Mouse (Mus musculus) kidney, adult 18-20 months (tissue): Measurements from ENCODE around the gene P4ha2.
A peak's percentile ranks its signal among the peaks of the same experiment; 100 is the strongest.

Experiments used
- DNase-seq: peaks from one replicate; pipeline ENCODE4 v3.0.0; 2021

The P4ha2 gene

DNA sequence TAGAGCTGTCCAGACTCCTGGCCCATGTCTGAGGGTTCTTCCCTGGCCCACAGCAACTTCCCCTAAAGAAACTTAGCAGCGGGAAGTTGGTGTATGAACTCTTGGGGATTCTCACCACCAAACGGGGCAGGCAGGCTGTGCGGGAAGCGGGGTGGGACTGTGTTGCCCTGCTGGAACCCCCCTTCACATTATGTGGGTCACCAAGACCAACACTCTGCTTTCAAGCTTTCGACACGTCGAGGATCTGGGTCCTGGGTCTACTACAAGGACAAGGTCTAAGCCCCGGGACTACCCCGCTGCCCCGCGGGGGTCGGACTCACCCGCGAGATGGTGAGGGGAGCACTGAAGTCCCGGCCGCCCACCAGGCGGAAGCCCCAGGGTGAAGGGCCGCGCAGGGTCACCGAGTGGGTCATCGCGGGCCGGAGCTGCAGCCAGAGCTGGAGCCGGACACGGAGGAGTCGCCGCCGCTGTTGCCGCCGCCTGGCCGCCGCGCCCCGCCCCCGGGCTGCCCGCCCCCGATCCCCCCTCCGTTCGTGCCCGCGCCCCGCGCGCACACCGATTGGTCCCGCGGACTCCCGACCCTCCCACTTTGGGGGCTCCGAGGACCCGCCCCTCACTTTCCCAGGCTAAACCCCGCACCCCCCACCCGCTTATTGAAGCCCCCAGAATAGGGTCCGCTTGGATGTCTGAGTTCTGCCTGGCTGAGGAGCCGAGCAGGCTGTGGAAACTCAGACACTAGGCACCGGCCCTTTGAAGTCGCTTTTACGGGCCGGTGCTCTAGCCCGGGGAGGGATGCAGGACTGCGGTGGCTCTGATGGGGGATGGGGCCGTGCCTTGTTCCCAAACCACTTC, 31.1 kb upstream of the P4ha2 start, which contains the start of gene Pdlim4:
TSS of gene Pdlim4 (minus strand) at position 495 of the 852 bp plus-strand sequence.
- no peak for DNase-seq

DNA sequence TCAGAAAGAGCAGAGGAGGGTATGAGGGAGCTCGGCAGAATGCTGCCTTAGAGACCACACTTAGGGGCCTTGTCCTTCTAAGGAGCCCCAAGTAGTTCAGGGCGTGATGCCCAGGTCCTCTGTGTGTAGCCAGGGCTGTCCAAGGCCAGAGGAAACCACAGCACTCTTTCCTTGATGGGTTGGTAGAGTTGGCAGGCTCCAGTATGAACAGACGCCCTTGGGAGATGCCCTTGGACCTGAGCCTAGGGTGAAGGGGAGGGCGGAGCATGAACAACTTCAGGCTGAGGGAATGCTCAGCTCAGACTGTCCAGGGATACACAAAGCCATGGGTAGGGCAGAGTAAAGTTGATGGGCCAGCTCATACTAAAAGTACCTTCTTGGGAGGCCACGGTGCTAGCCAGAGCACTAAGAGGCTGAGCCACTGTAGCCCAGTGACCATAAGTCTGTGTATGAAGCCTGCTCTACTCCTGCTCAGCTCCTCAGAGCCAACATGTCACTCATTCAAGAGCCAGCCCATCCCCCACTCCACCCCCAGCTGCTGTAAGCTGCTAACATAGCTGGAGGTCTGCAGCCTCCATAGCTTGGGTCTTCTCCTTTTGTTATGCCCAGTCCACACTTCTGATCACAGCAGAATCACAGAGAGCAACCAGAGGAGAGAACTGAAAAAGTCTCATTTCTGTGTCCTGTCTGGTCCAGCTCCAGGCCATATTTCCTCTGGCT, 28.0 kb upstream of the P4ha2 start:
- DNase-seq: no peak

DNA sequence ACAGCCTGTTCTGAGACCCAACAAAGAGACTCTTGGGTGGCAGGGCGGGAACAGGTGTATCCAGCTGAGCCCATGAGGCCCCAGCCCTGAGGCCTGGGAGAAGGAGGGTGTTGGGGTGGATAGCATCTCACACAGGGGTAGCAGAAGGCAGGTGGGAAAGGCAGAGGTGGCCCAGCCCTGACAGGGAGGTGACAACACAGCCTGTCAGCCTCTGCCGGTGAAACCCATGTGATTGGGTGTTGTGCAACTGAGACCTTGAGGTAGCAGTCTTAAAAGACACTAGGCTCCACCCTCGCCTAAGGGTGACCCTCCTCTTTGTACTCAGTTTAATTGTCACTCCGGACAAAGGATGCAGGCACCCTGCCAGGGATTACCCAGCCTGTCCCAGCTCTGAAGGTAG, 26.6 kb upstream of the P4ha2 start:
- DNase-seq: no peak

DNA sequence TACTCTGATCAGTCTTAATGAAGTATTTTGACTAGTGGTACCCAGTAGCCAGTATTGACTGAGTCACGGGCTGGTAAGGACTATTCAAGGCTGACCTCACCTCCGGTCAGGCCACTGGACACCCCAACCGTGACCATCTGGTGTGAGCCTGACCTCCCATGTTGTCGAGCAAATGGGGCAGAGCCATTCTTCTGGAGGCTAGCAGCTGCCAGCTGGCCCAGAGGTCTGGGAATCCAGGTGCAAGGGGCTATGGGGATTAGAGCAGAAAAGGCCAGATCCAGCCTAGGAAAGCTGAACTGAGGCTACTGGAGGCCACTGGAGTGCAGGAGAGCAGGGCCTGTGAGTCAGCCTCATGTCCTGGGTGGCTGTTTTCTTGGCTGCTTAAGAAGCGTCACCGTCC, 24.5 kb upstream of the P4ha2 start:
- no peak for DNase-seq

DNA sequence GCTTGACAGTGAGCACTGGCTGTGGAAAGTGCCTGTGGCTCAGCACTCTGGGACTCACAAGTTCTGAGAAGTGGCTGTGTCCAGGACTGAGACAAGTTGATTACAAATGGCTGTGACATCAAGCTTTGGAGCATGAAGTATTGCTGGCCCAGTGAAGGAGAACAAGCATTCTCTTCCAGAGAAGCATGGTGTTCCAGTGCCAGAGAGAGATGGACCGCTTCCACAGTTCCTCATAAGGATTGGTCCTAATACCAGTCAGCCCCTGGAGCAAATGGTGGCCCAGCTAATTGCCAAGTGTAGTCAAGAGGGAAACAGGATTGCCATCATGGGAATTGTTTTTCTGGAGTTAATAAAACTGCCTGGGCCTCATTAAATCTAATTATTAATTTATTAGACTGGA, 23.8 kb upstream of the P4ha2 start:
- no peak for DNase-seq

DNA sequence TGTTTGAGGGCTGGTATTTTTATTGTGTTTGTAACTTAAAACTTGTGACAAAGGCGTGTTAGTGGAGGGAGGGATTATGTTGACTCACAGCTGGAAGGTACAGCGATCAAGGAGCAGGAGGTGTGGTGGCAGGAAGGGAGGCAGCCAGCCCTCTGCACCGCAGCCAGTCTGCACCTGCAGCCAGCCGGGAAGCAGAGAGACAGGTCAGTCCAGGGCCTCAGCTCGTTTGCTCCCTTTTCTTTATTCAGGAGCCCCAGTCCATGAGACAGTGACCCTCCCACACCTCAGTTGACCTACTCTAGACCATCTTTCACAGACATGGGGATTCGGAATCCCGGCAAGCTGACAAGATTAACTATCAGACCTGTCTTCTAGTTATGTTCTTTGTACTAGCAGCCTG, 19.5 kb upstream of the P4ha2 start:
- DNase-seq: no peak

DNA sequence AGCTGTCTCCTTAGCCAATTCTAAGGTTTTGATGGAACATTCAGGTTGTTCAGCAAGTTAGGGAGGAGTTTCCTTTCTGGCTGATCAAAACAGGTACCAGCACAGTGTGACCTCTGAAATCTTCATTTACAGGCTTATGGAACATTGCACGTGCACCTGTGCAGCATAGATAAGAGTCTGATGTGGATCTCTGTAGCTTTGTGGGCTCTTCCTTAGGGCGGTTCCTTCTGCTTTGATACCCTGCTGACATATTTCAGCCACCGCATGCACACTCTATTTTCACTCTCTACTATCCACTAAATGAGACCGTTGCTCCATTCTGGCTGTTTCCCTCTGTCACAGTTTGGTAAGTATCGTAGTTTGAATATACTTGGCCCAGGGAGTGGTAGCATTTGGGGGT, 17.2 kb upstream of the P4ha2 start:
- DNase-seq: no peak

DNA sequence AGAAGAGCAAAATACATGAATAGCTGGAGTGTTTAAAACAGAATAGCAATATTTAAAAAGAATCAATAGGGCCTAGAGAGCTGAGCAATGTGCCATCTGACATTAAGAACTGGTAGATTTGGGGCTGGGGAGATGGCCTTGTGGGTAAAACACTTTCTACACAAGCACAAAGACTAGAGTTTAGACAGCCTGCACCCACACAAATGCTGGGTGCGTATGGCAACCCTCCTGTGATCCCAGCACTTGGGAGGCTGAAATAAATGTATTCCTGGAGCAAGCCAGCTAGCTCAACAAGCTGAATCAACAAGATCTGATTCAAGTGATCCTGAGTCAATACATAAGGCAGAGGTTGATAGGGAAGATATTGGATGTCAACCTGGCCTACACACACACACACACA, 14.9 kb upstream of the P4ha2 start:
- no peak for DNase-seq

DNA sequence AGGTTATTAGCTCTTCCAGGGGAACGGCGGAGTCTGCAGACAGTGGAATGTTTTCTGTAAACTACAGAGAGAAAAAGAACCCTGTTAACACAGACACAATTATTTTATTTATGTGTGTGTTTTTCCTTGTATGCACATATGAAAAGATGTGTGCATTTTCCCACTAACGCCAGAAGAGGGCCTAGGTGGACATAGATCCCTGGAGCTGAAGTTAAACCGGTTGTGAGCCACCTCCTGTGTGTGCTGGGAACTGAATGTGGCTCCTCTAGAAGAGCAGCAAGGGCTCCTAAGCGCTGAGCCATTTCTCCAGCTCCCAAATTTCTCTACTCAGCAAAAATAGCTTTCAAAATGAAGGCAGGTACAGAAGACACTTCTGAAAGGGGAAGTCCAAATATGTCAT, 14.1 kb upstream of the P4ha2 start:
- DNase-seq: no peak

DNA sequence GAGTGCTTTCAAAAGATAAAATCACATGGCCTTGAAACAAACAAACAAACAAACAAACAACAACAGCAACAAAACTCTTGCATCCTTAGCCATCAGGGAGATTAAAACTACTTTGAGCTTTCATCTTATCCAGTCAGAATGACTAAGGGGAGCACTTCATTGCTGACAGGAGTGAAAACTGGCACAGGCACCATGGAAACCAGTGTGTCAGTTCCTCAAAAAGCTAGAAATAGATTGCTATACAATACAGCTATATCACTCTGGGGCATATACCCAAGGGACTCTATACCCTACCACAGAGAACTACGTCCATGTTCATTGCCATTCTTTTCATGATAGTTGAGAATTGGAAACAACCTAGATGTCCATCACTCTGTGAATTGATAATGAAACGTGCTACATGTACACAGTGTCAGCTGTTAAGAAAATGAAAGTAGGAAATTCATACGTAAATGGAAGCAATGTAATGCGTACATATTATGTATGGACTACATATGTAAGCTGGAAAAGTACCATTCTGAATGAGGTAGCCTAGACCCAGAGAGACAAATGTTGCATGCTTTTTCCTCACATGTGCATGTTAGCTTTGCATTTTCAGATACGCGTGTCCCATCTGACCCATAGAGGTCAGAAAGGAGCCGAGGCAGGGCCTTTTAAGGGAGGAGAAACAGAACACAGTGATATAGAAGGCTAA, 11.5 kb upstream of the P4ha2 start:
- no peak for DNase-seq

DNA sequence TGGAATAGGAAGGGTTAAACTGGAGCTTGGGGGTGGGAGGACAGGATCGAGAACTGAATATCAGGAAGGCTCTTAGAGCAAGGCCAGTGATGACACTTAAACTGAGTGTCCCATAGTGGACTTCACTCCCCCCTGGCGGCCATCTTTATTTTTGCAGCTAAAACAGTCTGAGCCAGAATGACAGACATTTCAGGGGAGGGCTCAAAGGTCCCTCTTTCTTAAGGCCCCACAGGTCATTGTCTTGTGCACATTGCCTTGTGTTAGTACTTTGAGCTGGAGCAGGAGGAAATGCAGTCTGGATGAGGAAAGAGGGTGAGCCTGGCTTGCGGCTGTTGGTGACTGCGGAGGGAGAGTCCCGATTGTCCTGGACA, 11.0 kb upstream of the P4ha2 start:
- DNase-seq: peak; percentile 84

DNA sequence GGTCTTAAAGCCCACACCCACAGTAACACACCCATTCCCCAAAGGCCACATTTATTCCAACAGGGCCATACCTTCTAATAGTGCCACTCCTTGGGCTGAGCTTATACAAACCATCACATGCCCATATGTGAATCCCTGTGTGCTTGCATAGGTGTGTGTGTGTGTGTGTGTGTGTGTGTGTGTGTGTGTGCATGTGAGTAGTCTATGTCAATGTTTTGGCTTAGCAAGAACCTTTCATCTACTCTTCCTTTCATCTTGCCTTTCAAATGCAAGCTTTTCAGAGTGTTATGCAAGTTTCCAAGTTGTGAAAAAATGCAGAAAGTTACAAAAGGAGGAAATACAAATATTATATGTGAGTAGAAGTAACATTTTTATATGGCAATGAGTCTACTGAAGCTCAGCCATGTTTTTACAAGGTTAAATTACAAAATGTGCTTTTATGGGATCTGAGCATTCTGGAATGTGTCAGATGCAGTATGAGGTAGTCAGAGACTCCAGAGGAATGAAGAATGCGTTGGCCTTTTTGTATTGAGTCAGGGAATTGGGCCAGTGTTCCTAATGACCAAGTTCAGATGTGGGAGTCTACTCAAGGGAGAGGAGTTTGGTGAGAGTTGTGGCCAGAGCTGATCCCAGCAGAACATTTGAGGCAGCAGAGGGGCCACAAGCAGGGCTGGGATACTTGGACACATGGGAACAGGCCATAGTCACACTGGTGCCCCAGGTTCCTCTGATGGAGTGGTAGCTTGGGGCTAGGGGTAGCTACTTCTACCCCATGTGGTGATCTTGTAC, 9.6 kb upstream of the P4ha2 start:
- no peak for DNase-seq

DNA sequence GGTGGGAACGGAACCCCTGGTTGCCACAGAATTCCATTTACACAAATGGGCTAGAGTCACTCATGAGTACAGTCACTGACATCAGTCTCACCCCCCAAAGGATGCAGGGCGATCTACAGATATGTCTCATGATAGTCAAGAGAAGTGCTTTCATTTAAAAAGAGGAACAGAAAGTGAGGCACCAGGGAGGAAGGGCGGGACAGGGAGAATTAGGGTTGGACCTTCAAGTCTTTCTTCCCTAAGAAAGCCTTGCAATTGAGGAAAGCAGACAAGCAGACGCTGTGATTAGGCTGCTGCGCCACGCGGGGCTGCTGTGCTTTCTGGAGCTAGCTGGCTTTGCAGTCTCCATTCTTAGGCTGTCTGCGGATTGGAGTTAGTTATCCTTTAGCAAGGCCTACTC, 8.2 kb upstream of the P4ha2 start:
- no peak for DNase-seq

DNA sequence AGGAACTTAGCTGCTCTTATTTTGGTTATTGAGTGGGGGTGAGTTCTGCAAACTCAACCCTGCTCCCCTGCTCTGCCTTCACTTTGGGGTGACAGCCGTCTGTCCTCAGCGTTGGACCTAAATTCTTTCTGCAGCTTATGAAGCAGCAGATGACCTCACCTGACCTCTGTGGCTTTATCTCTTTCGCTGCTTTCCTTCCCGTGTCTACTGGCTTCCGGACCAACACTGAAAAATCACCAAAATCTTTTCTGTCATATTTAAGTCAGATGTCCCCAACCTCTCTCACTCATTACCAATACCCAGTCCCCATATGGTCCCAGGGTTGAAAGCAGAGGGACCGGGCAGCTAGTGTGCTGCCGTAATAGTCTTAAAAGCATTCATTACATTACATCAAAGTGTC, 7.7 kb upstream of the P4ha2 start:
- no peak for DNase-seq

DNA sequence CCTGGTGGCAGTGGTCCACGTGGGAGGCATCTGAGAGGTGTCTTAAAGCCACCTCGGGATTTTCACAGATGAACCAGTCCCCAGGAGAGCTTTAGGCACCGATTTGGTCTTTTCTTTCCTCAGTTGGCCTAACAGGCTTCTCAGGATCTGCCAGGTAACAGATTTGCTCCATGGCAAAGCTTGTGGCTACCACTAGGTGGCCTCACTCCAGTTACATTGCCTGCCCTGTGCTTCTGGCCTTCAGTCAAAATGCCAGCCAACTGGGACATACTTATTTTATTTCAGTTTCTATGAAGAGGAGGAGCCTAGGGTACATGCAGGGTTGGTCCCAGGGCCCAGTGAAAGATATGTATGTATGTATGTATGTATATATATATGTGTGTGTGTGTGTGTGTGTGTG, 6.9 kb upstream of the P4ha2 start:
- peak; percentile 61 for DNase-seq

DNA sequence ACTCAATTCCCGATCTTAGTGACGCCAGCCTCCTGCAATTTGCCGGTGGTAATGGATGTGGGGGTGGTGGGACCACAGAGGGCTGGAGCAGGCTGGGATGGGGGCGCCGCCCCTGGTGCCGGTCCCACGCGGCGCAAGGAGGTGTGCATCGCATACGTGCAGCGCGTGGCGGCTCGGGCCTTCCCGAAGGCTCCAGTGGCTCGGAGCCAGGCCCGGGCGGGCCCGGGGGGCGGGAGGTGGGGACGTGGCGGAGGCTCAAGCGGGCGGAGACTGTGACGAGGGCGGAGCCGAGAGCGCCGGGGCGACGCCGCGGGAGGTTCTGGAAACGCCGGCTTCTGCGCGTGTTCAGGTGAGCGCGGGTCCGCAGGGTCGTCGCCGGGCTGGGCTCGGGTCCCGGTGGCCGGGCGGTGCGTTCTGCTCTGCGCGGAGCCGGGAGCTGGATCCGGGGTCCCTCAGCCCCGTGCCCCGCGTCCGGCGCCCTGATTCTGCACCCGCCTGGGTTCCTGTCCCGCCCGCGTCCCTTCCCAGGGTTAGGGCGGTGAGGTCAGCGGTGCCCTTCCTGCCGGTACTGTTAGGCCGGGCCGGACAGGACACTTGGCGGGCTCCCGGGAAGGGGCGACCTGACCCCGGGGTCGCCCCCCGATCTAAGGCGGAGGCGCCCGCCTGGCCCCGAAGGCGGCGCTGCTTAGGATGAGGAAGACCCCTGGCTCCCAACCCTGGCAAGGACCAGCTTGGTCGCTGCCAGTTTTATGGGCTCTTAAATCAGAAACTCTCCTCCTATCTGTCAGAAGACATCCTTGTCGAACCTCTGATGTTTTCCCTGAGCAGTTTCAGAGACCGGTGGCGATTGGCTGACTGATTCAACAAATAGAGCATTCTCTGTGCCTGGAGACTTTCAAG, 1.0 kb downstream of the P4ha2 start:
- peak; percentile 86 for DNase-seq

DNA sequence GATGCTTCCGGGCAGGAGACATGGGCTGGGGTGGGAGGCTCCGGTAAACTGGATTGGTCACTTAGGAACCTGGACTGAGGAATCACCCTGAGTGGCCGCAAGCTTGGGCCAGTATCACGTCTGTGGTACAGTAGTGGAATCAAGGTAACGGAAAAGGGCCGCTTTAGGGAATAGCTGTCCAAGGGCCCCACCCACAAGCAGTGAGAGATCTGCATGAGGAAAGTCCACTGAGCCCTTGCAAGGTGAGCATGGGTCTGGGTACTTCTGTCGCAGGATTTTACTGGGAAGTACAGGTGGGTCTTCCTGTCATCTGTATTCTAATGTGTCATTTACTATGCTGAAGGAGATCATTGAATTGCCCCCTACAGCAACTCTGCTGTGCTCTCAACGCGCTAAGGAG, 1.8 kb downstream of the P4ha2 start:
- DNase-seq: no peak

DNA sequence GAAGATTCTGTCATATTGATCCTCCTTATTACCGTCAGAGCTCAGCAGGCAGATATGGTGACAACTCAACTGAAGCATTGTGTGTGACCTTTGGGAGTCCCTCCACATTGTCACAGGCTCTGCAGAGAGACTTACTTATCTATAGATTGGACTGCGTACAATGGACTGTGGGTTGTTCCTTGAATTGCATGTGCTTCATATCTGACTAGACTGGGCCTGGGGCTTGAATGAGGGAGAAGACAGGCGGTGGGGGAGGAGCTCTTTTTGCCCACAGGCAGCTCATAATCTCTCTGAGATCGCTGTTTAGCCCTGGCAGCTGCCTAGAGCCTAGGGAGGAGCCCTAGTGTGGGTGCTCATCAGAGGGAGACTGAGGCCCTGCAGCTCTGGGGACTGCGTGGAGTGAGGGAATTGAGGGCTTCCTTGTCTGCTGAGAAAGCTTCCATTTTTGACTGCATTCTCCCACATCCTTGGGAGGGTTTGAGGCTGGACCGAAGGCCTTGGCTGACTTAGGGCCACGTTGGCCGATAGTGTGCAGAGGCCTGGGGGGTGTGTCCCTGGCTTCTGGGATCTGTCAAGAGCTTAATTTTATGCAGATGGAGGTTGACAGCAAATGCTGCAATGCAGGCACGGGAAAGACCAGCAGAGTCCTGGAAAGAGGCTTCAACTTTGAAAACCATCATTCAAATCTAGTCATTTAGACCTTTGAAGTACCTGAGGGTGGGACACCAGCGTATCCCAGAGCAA, 3.0 kb downstream of the P4ha2 start:
- no peak for DNase-seq

DNA sequence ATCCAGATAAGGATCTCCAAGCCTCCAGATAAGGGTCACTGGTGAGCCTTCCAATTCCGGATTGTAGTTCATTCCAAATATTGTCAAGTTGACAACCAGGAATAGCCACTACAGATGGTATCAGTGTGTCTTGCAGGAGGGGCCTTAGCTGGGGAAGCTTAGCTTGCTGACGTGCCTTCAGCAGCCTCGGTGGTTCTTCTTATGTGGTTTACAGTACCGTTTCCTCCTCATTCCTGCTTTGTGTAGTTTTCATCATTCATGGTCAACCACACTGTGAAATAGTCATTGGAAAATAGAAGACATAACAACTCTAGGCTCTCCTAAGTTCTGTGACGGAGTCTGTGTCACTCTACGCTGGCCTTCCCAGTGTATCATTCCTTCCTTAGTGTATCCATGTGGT, 5.1 kb downstream of the P4ha2 start:
- no peak for DNase-seq

DNA sequence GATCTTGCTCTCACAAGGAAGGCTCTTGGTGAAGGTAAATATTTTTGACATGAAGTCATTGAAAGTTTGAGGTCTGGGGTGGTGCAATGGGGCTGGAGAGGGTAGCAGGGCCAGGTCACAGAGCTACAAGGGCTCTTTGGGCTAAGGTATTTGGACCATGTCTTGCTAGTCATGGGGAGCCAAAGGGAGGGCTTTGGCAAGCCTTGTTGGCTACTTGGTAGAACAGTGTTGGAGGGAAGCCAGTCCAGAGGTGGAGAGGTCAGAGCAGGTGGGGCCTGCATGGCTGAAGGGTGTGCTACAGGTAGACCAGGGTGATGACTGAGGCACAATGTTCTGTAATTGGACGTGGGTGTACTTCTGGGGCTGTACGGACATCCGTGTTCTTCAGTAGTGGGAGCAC, 6.8 kb downstream of the P4ha2 start:
- peak; percentile 77 for DNase-seq

DNA sequence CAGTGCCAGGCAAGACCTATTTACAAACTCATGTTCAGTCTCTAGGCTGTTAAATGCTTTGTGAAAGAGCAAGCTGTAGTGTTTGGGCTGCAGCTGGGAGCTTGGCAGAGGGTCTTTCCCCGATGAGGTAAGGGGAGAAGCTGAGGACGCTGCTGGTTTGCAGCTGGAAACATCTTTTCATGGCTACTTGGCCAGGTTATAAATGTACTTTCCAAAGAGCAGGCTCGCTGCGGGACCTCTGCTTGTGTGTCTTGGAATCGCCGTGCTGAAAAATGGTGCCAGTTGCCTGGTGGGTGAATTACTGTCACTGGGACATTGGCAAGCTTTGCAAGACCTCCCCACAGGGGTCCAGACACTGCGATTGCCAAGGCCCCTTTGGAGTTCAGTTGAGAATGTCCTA, 7.3 kb downstream of the P4ha2 start:
- no peak for DNase-seq
